Mouse (Mus musculus) stomach, postnatal 0 days (tissue): ENCODE measurements around the gene Tmtc4.

Experiments
- CTCF ChIP-seq: IDR thresholded peaks from 2 replicates; pipeline ENCODE4 v1.5.1; 2016; ENCODE audit warnings: antibody characterized with exemption, low read depth, mild to moderate bottlenecking, moderate library complexity
- EP300 ChIP-seq: optimal IDR thresholded peaks from 2 replicates; pipeline ENCODE3; 2016; ENCODE audit warnings: antibody characterized with exemption

DNA sequence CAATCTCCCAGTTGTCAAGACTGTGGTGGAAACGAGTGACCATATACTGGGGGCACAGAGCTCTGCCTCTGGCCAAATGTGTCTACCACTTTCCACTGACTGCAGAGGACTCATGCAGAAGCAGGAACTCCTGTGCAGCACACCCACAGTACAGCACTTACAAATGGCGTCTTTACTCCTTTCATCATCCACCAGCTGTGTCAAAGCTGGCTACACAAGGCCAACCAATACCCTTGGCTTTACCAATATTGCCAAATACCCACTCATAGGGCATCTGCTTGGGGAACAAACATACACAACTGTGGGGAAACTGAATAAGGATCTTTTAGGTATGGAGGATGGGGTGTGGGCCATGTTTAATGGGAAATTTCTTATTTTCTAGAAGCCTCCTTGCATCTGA is 82.1 kb downstream of the Tmtc4 start:
- TF ChIP-seq CTCF (no peak), EP300 (no peak)
